Mouse (Mus musculus) cerebellum, adult 9-11 months (tissue): ENCODE results near the gene Zfp641.

Experiments used
- DNase-seq: peaks from one replicate; pipeline ENCODE4 v3.0.0; 2022

Zfp641 gene

DNA sequence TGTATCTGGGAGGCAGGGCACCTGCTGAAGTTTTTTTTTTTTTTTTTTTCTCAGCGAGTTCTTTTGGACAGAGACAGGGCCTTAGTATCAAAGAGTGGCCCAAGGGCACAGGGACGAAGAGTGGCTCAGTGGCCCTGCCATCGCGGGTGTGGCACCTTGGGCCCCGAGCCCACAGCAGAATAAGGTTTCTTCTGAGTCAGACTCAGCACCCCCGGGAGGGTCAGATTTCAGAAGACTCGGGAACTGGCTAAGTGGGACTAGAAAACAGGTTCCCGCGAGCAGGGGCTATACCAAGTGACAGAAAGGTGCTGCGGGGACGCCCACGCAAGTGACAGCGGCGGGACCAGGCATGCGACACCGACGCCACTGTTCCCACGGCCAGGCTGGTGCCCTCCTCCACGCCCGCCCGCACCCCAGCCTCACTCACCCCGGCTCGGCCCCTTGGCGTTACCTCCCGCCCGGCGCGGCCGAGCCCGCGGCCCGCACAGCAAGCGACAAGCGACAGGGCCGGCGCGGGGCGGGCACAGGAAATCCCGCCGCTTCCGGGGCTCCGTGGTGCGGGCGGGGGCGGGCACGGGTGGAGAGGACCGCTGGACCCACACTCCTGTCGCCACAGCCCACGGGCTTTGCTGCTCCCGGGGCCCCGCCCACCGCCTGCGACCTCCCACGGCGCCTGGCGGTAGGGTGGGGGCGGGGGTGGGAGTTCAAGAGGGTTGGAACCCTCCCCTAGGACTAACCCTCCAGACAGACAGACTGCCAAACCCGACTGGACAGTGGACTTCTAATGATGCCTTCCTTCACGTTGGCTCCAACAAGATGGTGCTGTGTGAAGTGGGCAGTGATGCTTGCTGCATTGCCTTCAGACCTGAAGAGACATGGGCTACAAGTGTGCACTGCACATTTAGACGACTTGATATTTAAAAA, at the start of gene Zfp641:
Gene Zfp641, minus strand, starts transcription at position 534 of the 924 bp plus-strand sequence.
- peak; percentile 67 for DNase-seq

DNA sequence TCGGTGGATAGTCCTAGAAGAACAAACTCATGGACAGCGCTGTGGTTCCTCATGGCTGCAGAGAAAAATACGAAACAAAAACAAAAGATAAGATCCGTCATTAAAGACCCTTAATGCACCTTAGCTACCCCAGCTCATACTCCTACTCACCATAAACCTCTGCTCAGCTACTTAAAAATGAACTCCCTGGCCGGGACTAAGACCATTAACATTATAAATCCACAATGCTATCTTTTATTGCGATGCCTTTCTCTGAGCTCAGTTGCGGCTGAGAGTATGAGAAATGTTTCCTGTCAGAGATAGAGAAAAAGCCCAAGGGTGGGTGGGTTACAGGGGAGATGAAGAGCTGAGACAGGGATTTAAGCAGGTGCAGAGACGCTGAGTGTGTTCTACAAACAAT, 44.9 kb upstream of the Zfp641 start, which contains the start of gene Olfr284:
Gene Olfr284, minus strand, starts transcription at position 101 of the 400 bp plus-strand sequence.
- DNase-seq: no peak

DNA sequence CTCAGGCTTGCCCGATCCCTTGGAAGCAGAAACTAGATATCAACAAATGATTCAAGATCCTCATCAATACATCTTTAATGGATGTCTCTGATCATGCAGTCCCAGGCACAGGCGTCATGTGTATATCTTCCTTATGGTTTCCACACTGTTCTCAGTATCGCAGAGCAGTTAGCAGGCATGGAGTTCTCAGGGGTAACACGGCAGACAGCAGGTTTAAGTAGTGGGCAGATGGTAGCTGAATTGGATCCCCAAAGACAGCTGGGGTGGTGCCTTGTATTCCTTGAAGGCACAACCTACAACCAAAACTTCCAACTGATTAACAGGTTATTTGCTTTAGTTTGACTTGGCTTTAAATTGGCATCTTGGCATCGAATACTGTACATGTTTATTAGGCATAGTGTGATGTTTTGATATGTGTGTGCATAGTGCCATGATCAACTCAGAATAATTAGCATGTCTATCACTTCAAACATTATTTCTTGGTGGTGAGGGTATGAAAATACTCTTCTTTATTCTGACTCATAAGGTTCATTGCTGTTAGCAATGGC, 21.3 kb upstream of the Zfp641 start, which contains the start of gene Olfr285:
Gene Olfr285, minus strand, starts transcription at position 177 of the 548 bp plus-strand sequence.
- no peak for DNase-seq

DNA sequence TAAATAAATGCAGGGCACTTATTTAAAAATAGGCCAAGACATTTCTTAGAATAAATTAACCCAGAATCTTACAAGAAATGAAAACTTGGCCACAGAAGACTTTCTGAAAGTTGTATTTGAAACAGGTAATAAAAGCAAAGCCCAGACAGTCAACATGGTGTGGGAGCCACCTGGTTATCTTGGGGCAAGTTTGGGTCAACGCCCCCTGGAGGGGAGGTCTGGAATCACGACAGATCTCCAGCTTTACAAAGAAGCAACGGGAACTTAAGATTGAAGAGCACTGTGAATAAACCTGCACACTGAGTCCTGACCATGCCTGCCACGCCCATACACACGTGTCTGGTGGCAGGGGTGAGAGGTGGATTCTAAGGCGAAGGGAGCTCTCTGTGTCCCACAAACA, 19.7 kb upstream of the Zfp641 start:
- no peak for DNase-seq

DNA sequence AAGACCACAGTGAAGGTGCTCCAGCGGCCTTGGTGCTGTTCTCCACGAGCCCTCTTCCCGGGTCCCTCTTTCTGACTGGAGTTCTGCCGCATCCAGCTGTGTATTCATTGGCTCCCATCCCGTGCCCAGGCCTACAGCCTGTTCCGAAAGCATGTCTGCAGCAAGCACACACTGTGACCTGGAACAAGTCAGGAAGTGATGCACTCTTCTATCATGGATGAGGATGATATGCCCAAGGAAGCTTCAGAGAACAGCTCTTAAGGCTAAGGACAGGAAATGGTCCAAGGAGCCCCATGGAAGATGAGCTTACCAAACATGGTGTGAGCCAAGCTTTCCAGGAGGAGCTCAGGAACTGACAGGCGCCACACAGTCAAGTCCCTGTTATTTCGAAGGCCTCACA, 2.3 kb downstream of the Zfp641 start:
- no peak for DNase-seq

- peak; percentile 53 for DNase-seq
Measured at GRCm38 (mm10) chr15:98288566-98288965, 7.4 kb downstream of the Zfp641 start.

DNA sequence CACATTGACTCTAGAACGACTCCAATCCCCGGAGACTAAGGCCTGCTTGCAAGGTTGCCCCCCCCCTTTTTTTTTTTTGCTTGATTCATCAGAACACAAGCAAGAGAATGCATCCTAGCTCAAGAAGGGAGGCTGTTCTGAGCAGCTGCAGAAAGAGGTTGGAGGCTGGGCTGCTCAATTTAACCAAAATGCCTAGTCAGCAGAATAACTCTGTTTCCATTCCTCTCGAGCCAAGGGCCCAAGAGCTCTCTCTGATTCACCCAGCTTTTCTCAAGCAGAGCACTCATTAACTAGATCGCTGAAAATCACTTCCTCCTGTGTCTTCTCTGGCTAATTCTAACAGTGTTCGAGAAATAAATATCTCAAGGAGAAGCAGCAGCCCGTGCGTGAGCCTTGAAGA, 9.5 kb downstream of the Zfp641 start:
- DNase-seq: no peak

GRCm38 (mm10) chr15:98257776-98258175, 38.2 kb downstream of the Zfp641 start:
- DNase-seq: no peak

GRCm38 (mm10) chr15:98257193-98257592, 38.8 kb downstream of the Zfp641 start, which contains the start of gene H1fnt:
TSS of gene H1fnt (minus strand) at chr15:98257293.
- DNase-seq: no peak

DNA sequence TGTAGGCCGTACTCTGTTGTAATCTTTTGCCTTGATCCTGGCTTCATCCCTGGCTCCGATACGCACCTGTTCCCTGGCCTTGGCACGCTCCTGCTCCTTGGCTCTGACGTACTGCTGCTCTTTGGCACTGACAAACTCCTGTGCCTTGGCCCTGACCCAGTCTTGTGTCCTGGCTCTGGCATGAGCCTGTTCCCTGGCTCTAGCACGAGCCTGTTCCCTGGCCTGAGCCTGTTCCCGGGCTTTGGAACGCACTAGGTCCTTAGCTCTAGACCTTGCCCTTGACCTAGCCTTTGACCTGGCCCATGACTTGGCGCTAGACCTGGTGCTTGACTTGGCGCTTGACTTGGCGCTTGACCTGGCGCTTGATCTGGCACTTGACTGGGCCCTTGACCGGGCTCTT, 39.7 kb downstream of the Zfp641 start:
- DNase-seq: peak; percentile 51
